8 mouse cellular contexts compared by ENCODE assay signal in genomic region chr14:7819446-7819845, GRCm38 (mm10). TPM values are rescaled to one million over a fixed set of nuclear protein-coding genes. Genes with fewer than 3 reads are reported as not detected.
A peak's percentile ranks its signal among the peaks of the same experiment; 100 is the strongest.
DNase-seq lines count a peak whose midpoint lies in the region; ATAC-seq and TF ChIP-seq lines count a peak whose summit lies in the region.

No protein-coding gene starts in this region.

- ATAC-seq in embryonic facial prominence, embryonic 11.5 days (replicated peaks; ENCODE audit: insufficient number of reproducible peaks, low FRiP score, low TSS enrichment, low read depth): no peak
- ATAC-seq in hindbrain, embryonic 13.5 days (ENCODE audit: low FRiP score): no peak
- no peak for ATAC-seq in liver, embryonic 14.5 days (ENCODE audit: insufficient read depth)
- no peak for ATAC-seq in stomach, embryonic 16.5 days (ENCODE audit: insufficient read depth, low FRiP score)

- no peak for TF ChIP-seq CTCF in E14TG2a.4 (conservative IDR thresholded peaks at IDR 0.05; ENCODE audit: low read length)
- TF ChIP-seq CTCF in liver, embryonic 14.5 days (IDR thresholded peaks at IDR 0.05; ENCODE audit: low read depth): no peak

- TF ChIP-seq EP300 in liver, embryonic 14.5 days (IDR thresholded peaks at IDR 0.05; ENCODE audit: low read depth): no peak

- 72% methylated on average over 5 of the region's 5 CpGs for WGBS in embryonic facial prominence, embryonic 11.5 days
- WGBS in hindbrain, embryonic 13.5 days: 81% methylated on average over 5 of the region's 5 CpGs
- WGBS in liver, embryonic 14.5 days (ENCODE audit: insufficient replicate concordance): 35% methylated on average over 5 of the region's 5 CpGs
- WGBS in stomach, embryonic 16.5 days: 53% methylated on average over 5 of the region's 5 CpGs

- no peaks in the 10 kb centered on the region for H3K9me3 ChIP-seq in E14TG2a.4 (ENCODE audit: low read length)
- H3K9me3 ChIP-seq in embryonic facial prominence, embryonic 11.5 days (replicated peaks; ENCODE audit: control insufficient read depth, low read length): no peaks in the 10 kb centered on the region
- H3K9me3 ChIP-seq in hindbrain, embryonic 13.5 days: no peaks in the 10 kb centered on the region
- H3K9me3 ChIP-seq in liver, embryonic 14.5 days (ENCODE audit: control insufficient read depth, low read length): no peaks in the 10 kb centered on the region
- H3K9me3 ChIP-seq in stomach, embryonic 16.5 days (replicated peaks; ENCODE audit: control insufficient read depth, low read length): no peaks in the 10 kb centered on the region

- no peak overlapping the region; the same call in 1 of the 2 replicates for H3K9ac ChIP-seq in embryonic facial prominence, embryonic 11.5 days (replicated peaks; ENCODE audit: low read length)
- H3K9ac ChIP-seq in hindbrain, embryonic 13.5 days: peak overlapping the region; percentile 82; the same call in 1 of the 2 replicates
- no peak overlapping the region for H3K9ac ChIP-seq in liver, embryonic 14.5 days (replicated peaks)
- peak overlapping the region; percentile 85 for H3K9ac ChIP-seq in stomach, embryonic 16.5 days (ENCODE audit: low read length)

- intact Hi-C loops in left cerebral cortex, postnatal 36 days (cut with DNase I): loop anchor here (5.0 to 10.0 kb wide), 3 partner anchors 65 to 123 kb away; no protein-coding TSS in a partner anchor

- H3K27ac ChIP-seq in embryonic facial prominence, embryonic 11.5 days (replicated peaks; ENCODE audit: low read depth, low read length): no peak overlapping the region
- no peak overlapping the region for H3K27ac ChIP-seq in hindbrain, embryonic 13.5 days
- no peak overlapping the region for H3K27ac ChIP-seq in liver, embryonic 14.5 days
- peak overlapping the region; percentile 21; the same call in 1 of the 2 replicates for H3K27ac ChIP-seq in stomach, embryonic 16.5 days (ENCODE audit: low read length)

- H3K4me2 ChIP-seq in embryonic facial prominence, embryonic 11.5 days (ENCODE audit: low read depth, low read length): peak overlapping the region; percentile 88
- peak overlapping the region; percentile 83 for H3K4me2 ChIP-seq in hindbrain, embryonic 13.5 days
- peak overlapping the region; percentile 71 for H3K4me2 ChIP-seq in liver, embryonic 14.5 days (ENCODE audit: low read depth)
- peak overlapping the region; percentile 84 for H3K4me2 ChIP-seq in stomach, embryonic 16.5 days (ENCODE audit: low read depth, low read length)

- peaks cover 8% of the 10 kb centered on the region for H3K27me3 ChIP-seq in E14TG2a.4 (ENCODE audit: insufficient read depth, low read length)
- no peaks in the 10 kb centered on the region for H3K27me3 ChIP-seq in embryonic facial prominence, embryonic 11.5 days (ENCODE audit: control insufficient read depth, insufficient read depth, low read length)
- no peaks in the 10 kb centered on the region for H3K27me3 ChIP-seq in hindbrain, embryonic 13.5 days
- H3K27me3 ChIP-seq in liver, embryonic 14.5 days (ENCODE audit: control insufficient read depth, insufficient read depth, low read length): peaks cover 11% of the 10 kb centered on the region
- H3K27me3 ChIP-seq in stomach, embryonic 16.5 days (ENCODE audit: control insufficient read depth, insufficient read depth, low read length): no peaks in the 10 kb centered on the region

- no peak for DNase-seq in embryonic facial prominence, embryonic 11.5 days (ENCODE audit: low spot score)
- no peak for DNase-seq in liver, embryonic 14.5 days (ENCODE audit: low read depth in 3 of 3, low spot score in 3 of 3)
- no peak for DNase-seq in adrenal gland, postnatal 4 days (ENCODE audit: low spot score in 2 of 2)
- DNase-seq in left cerebral cortex, postnatal 36 days (ENCODE audit: low spot score in 2 of 2): no peak
- no peak for DNase-seq in spleen, postnatal 14 days (ENCODE audit: low spot score in 2 of 2)

- H3K4me1 ChIP-seq in E14TG2a.4 (replicated peaks; ENCODE audit: low read depth, low read length): peaks cover 59% of the 10 kb centered on the region
- H3K4me1 ChIP-seq in embryonic facial prominence, embryonic 11.5 days (ENCODE audit: control insufficient read depth, insufficient read depth, low read length): 0 out of 2 replicates have a peak, but pooled peaks cover 3% of the 10 kb centered on the region
- peaks cover 44% of the 10 kb centered on the region for H3K4me1 ChIP-seq in hindbrain, embryonic 13.5 days (replicated peaks)
- H3K4me1 ChIP-seq in liver, embryonic 14.5 days (replicated peaks; ENCODE audit: control insufficient read depth in 2 of 2, insufficient read depth in 2 of 2, low read length in 1 of 2): peaks cover 0 to 10% of the 10 kb centered on the region in 2 experiments; a peak in 1 of 4 replicates
- H3K4me1 ChIP-seq in stomach, embryonic 16.5 days (ENCODE audit: control insufficient read depth, insufficient read depth, low read length): peaks cover 39% of the 10 kb centered on the region

- peak overlapping the region; percentile 84 for H3K4me3 ChIP-seq in E14TG2a.4 (replicated peaks; ENCODE audit: low read length)
- peak overlapping the region; percentile 65; the same call in 1 of the 2 replicates for H3K4me3 ChIP-seq in embryonic facial prominence, embryonic 11.5 days (ENCODE audit: low read depth, low read length)
- peak overlapping the region; percentile 73 for H3K4me3 ChIP-seq in hindbrain, embryonic 13.5 days
- H3K4me3 ChIP-seq in liver, embryonic 14.5 days (ENCODE audit: insufficient read depth in 1 of 2, low read depth in 2 of 2, low read length in 2 of 2): peak overlapping the region; percentile 56 to 60; a peak in 3 of 4 replicates
- peak overlapping the region; percentile 82 for H3K4me3 ChIP-seq in stomach, embryonic 16.5 days (replicated peaks; ENCODE audit: low read length)

- H3K36me3 ChIP-seq in E14TG2a.4 (ENCODE audit: insufficient read depth, low read length): peaks cover 25% of the 10 kb centered on the region
- no peaks in the 10 kb centered on the region for H3K36me3 ChIP-seq in embryonic facial prominence, embryonic 11.5 days (replicated peaks; ENCODE audit: control insufficient read depth, insufficient read depth, low read depth, low read length)
- no peaks in the 10 kb centered on the region for H3K36me3 ChIP-seq in hindbrain, embryonic 13.5 days
- no peaks in the 10 kb centered on the region for H3K36me3 ChIP-seq in liver, embryonic 14.5 days (replicated peaks; ENCODE audit: control insufficient read depth, insufficient read depth, low read depth)
- no peaks in the 10 kb centered on the region for H3K36me3 ChIP-seq in stomach, embryonic 16.5 days (ENCODE audit: control insufficient read depth, insufficient read depth, low read length)

RNA-seq across cellular contexts. Expression of gene Flnb, which starts 1.7 kb away (rescaled TPM):
- 14.7 and 17.0 TPM in 2 replicates for polyA plus RNA-seq in embryonic facial prominence, embryonic 11.5 days (2014; fragmentation: Nextera tagmentation; extraction: Ambion mirVana)
- 6.5 and 7.4 TPM in 2 replicates for polyA plus RNA-seq in hindbrain, embryonic 13.5 days (2015; fragmentation: Nextera tagmentation; extraction: Ambion mirVana)
- 3.2 and 3.7 TPM in 2 replicates for polyA plus RNA-seq in liver, embryonic 14.5 days (2012; rRNA removed)
- 3.2 and 3.6 TPM in 2 replicates for polyA plus RNA-seq in liver, embryonic 14.5 days (2014; fragmentation: Nextera tagmentation; extraction: Ambion mirVana)
- polyA plus RNA-seq in stomach, embryonic 16.5 days (2015; fragmentation: Nextera tagmentation; extraction: Ambion mirVana): 25.8 and 26.9 TPM in 2 replicates
- 10 to 100 TPM; 54.7 to 54.8 TPM for total RNA-seq in adrenal gland, postnatal 4 days (2021)
- total RNA-seq in left cerebral cortex, postnatal 36 days (2021): 10 to 100 TPM; 20.7 to 44.9 TPM

RNA-seq across cellular contexts. Expression of gene Gm26661, which starts 28.1 kb away (rescaled TPM):
- not detected in 2 replicates for polyA plus RNA-seq in embryonic facial prominence, embryonic 11.5 days (2014; fragmentation: Nextera tagmentation; extraction: Ambion mirVana)
- polyA plus RNA-seq in hindbrain, embryonic 13.5 days (2015; fragmentation: Nextera tagmentation; extraction: Ambion mirVana): not detected in 2 replicates
- not detected in 2 replicates for polyA plus RNA-seq in liver, embryonic 14.5 days (2012; rRNA removed)
- polyA plus RNA-seq in liver, embryonic 14.5 days (2014; fragmentation: Nextera tagmentation; extraction: Ambion mirVana): not detected in 2 replicates
- not detected in 2 replicates for polyA plus RNA-seq in stomach, embryonic 16.5 days (2015; fragmentation: Nextera tagmentation; extraction: Ambion mirVana)
- total RNA-seq in adrenal gland, postnatal 4 days (2021): not detected
- total RNA-seq in left cerebral cortex, postnatal 36 days (2021): not detected

Comparison
In these comparisons a context has a peak if more than half of its experiments do, and no peak if none do; other contexts are left out.
1. H3K9ac ChIP-seq: peak in hindbrain, embryonic 13.5 days (single experiment) and stomach, embryonic 16.5 days (single experiment); none in embryonic facial prominence, embryonic 11.5 days (single experiment) and liver, embryonic 14.5 days (single experiment).
2. Peak in every context shown above with its lines, with median percentiles within 50 percentile points of each other: H3K4me3 ChIP-seq and H3K4me2 ChIP-seq.